Mouse (Mus musculus) forebrain, embryonic 16.5 days (tissue): ENCODE data around the gene Gm5141. TPM values are rescaled to one million over a fixed set of nuclear protein-coding genes. Genes with fewer than 3 reads are reported as not detected.

Experiments used
- ATAC-seq: fragments of 200-750 bp; cut with Nextera tagmentation; 2 replicates; pipeline ENCODE4 v1.8.0; 2017; ENCODE audit warnings: mild to moderate bottlenecking, moderate library complexity
- H3K27ac ChIP-seq: fragments of 300-500 bp; sonication (generic); 2 replicates; pipeline ENCODE4 v1.5.1; 2014; ENCODE audit warnings: low read length, control low read depth
- H3K27me3 ChIP-seq: fragments of 300-500 bp; sonication (generic); replicated peaks from 2 replicates; pipeline ENCODE4 v1.6.1; 2014; ENCODE audit warnings: low read length; ENCODE audit not compliant: control insufficient read depth, insufficient read depth
- H3K36me3 ChIP-seq: fragments of 300-500 bp; sonication (generic); 2 replicates; pipeline ENCODE4 v1.6.1; 2014; ENCODE audit not compliant: control insufficient read depth, insufficient read depth
- H3K4me1 ChIP-seq: fragments of 300-500 bp; sonication (generic); replicated peaks from 2 replicates; pipeline ENCODE4 v1.6.1; 2014; ENCODE audit warnings: low read length; ENCODE audit not compliant: control insufficient read depth, insufficient read depth
- H3K4me2 ChIP-seq: fragments of 300-500 bp; sonication (generic); 2 replicates; pipeline ENCODE4 v1.6.1; 2014; ENCODE audit warnings: mild to moderate bottlenecking, low read length, control low read depth
- H3K4me3 ChIP-seq: fragments of 300-500 bp; sonication (generic); replicated peaks from 2 replicates; pipeline ENCODE4 v1.5.1; 2014; ENCODE audit warnings: mild to moderate bottlenecking, low read length, control low read depth
- H3K9ac ChIP-seq: fragments of 300-500 bp; sonication (generic); replicated peaks from 2 replicates; pipeline ENCODE4 v1.6.1; 2014; ENCODE audit warnings: low read depth, low read length, control low read depth
- H3K9me3 ChIP-seq: fragments of 300-500 bp; sonication (generic); 2 replicates; pipeline ENCODE4 v1.6.1; 2016; ENCODE audit warnings: low read length; ENCODE audit not compliant: control insufficient read depth
- WGBS: fragments of 180-500 bp; shearing (Covaris S2); extraction: QIAGEN DNeasy Blood & Tissue Kit; methylation state at CpG from one replicate; pipeline ENCODE4 v1.1.7; 2014; 5-methylcytosine and 5-hydroxymethylcytosine counted together
- microRNA counts: library from miRNA; unstranded; fragments of <30 nt; microRNA quantifications from one replicate; lab custom pipeline; 2016
- microRNA-seq: library from miRNA; unstranded; fragments of <30 nt; microRNA quantifications from one replicate; pipeline ENCODE4, GENCODE M21; 2017
- polyA plus RNA-seq: library from polyadenylated mRNA; unstranded; fragments of >200 nt; fragmentation: Nextera tagmentation; extraction: Ambion mirVana; gene quantifications from 2 replicates; pipeline ENCODE4 v1.2.1, GENCODE M21; 2015

The Gm5141 gene
- polyA plus RNA-seq, 1 experiment from 2014 or later, result 12.8 TPM

DNA sequence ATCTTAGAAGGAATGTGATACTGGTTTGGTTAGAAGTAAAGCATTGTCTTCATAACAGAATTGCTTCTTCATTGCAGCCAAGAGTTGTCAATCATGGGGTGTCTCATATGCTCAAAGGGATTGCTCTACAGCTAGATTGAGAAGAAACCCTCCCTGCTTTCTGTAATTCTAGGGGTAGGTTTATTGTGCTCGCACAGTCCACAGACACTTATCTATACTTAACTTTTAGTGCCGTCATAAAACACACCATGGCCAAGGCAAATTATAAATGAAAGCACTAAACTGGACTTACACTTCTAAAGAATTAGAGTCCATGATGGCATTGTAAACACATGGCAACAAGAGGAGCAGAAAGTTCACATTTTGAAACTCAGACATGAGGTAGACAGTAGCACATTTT lies 52.3 kb downstream of the Gm5141 start:
- Histone ChIP-seq H3K4me3 (no peak overlapping the region), H3K36me3 (no peaks in the 10 kb centered on the region), H3K9ac (no peak overlapping the region), H3K27me3 (no peaks in the 10 kb centered on the region), H3K27ac (no peak overlapping the region), H3K4me1 (no peaks in the 10 kb centered on the region), H3K9me3 (no peaks in the 10 kb centered on the region; the same call in 1 of the 2 replicates), H3K4me2 (no peak overlapping the region)
- ATAC-seq, result no peak
- 94% methylated on average over 2 of the region's 2 CpGs for WGBS

MicroRNA genes within 50 kb of the gene (microRNA counts, 519-probe panel; counts per million panel counts)
- microRNA mmu-miR-713 (lab: Ali Mortazavi, UCI), result 532 counts per million, percentile 2 among the panel's probes with 10 or more counts

Small RNA genes lying within 50 kb of the gene (microRNA-seq; reads per million reads assigned to microRNA genes)
- gene Gm24588, result not detected
- gene Mir713, result not detected

Other genes starting within 250 kb of the Gm5141 start
- not detected in 2 replicates for gene Zfp935, start 227.3 kb downstream of the Gm5141 start, polyA plus RNA-seq
- 14.3 and 15.0 TPM in 2 replicates for gene Zfp934, start 214.6 kb downstream of the Gm5141 start, polyA plus RNA-seq
- 12.0 and 13.3 TPM in 2 replicates for gene 6720489N17Rik, start 161.6 kb downstream of the Gm5141 start, polyA plus RNA-seq
- gene Platr25, start 25.1 kb downstream of the Gm5141 start, polyA plus RNA-seq, result 40.3 and 42.1 TPM in 2 replicates
- gene Fbp2, start 72.6 kb upstream of the Gm5141 start, polyA plus RNA-seq, result 0.36 and 0.41 TPM in 2 replicates
- gene Fbp1, start 102.5 kb upstream of the Gm5141 start, polyA plus RNA-seq, result 0.21 TPM in 1 of 2 replicates, not detected in the other
- 30.0 and 30.5 TPM in 2 replicates for gene 2010111I01Rik, start 179.1 kb upstream of the Gm5141 start, polyA plus RNA-seq